Mouse (Mus musculus): Measurements from ENCODE around the gene Pkd1l3. TPM values are rescaled to one million over a fixed set of nuclear protein-coding genes. Genes with fewer than 3 reads are reported as not detected.

Gene Pkd1l3
- polyA plus RNA-seq, 1 experiment, result 0.03 TPM

- no peak overlapping the region for H3K4me3 ChIP-seq (ENCODE audit: low read depth, low read length)
- TF ChIP-seq POLR2A (IDR thresholded peaks at IDR 0.05; ENCODE audit: low read depth, low read length) (no peak), CTCF (IDR thresholded peaks at IDR 0.05; ENCODE audit: extremely low read depth, insufficient read length, insufficient replicate concordance, low read depth, low read length) (peak; percentile 18; the same call in 1 of the 2 replicates)
- H3K4me1 ChIP-seq (ENCODE audit: control insufficient read depth, insufficient read depth, insufficient read length, low read length), result no peaks in the 10 kb centered on the region
- H3K27me3 ChIP-seq (ENCODE audit: control insufficient read depth, insufficient read depth, low read length), result no peaks in the 10 kb centered on the region
- peaks cover 8% of the 10 kb centered on the region; the same call in 1 of the 2 replicates for H3K36me3 ChIP-seq (ENCODE audit: control insufficient read depth, insufficient read depth, low read length)
- 59% methylated on average over 6 of the region's 6 CpGs for WGBS
- H3K27ac ChIP-seq (ENCODE audit: insufficient read depth, low read depth, low read length), result no peak overlapping the region
Observed at GRCm38 (mm10) chr8:109593117-109593788, 21.1 kb upstream of the Pkd1l3 start.

GRCm38 (mm10) chr8:109595854-109596253 lies 18.5 kb upstream of the Pkd1l3 start:
- H3K27me3 ChIP-seq (ENCODE audit: control insufficient read depth, insufficient read depth, low read length), result no peaks in the 10 kb centered on the region
- H3K36me3 ChIP-seq (ENCODE audit: control insufficient read depth, insufficient read depth, low read length), result peaks cover 10% of the 10 kb centered on the region
- no peak overlapping the region for H3K4me3 ChIP-seq (ENCODE audit: low read depth, low read length)
- TF ChIP-seq CTCF (IDR thresholded peaks at IDR 0.05; ENCODE audit: extremely low read depth, insufficient read length, insufficient replicate concordance, low read depth, low read length) (peak; percentile 85; the same call in 1 of the 2 replicates), POLR2A (IDR thresholded peaks at IDR 0.05; ENCODE audit: low read depth, low read length) (no peak)
- 44% methylated on average over 8 of the region's 8 CpGs for WGBS
- H3K27ac ChIP-seq (ENCODE audit: insufficient read depth, low read depth, low read length), result no peak overlapping the region
- no peaks in the 10 kb centered on the region for H3K4me1 ChIP-seq (ENCODE audit: control insufficient read depth, insufficient read depth, insufficient read length, low read length)

GRCm38 (mm10) chr8:109606725-109607124 lies 7.6 kb upstream of the Pkd1l3 start:
- no peak overlapping the region for H3K4me3 ChIP-seq (ENCODE audit: low read depth, low read length)
- H3K27ac ChIP-seq (ENCODE audit: insufficient read depth, low read depth, low read length), result no peak overlapping the region
- H3K36me3 ChIP-seq (ENCODE audit: control insufficient read depth, insufficient read depth, low read length), result peaks cover 18% of the 10 kb centered on the region
- 79% methylated on average over 2 of the region's 2 CpGs for WGBS
- no peaks in the 10 kb centered on the region for H3K27me3 ChIP-seq (ENCODE audit: control insufficient read depth, insufficient read depth, low read length)
- no peak for TF ChIP-seq POLR2A (IDR thresholded peaks at IDR 0.05; ENCODE audit: low read depth, low read length)
- peaks cover 3% of the 10 kb centered on the region; the same call in 1 of the 2 replicates for H3K4me1 ChIP-seq (ENCODE audit: control insufficient read depth, insufficient read depth, insufficient read length, low read length)

- 9% methylated on average over 12 of the region's 12 CpGs for WGBS
- Histone ChIP-seq H3K4me3 (ENCODE audit: low read depth, low read length) (peak overlapping the region; percentile 86; the same call in 1 of the 2 replicates), H3K27ac (ENCODE audit: insufficient read depth, low read depth, low read length) (no peak overlapping the region), H3K36me3 (ENCODE audit: control insufficient read depth, insufficient read depth, low read length) (peaks cover 16% of the 10 kb centered on the region; the same call in 1 of the 2 replicates), H3K27me3 (ENCODE audit: control insufficient read depth, insufficient read depth, low read length) (no peaks in the 10 kb centered on the region), H3K4me1 (ENCODE audit: control insufficient read depth, insufficient read depth, insufficient read length, low read length) (peaks cover 3% of the 10 kb centered on the region; the same call in 1 of the 2 replicates)
- TF ChIP-seq POLR2A (IDR thresholded peaks at IDR 0.05; ENCODE audit: low read depth, low read length) (no peak), CTCF (IDR thresholded peaks at IDR 0.05; ENCODE audit: extremely low read depth, insufficient read length, insufficient replicate concordance, low read depth, low read length) (no peak)
Observed at GRCm38 (mm10) chr8:109607650-109608049, 6.7 kb upstream of the Pkd1l3 start.

GRCm38 (mm10) chr8:109608271-109609152 lies 5.8 kb upstream of the Pkd1l3 start, which contains the start of gene Dhodh:
TSS of gene Dhodh (minus strand) at chr8:109608673.
- Histone ChIP-seq H3K36me3 (ENCODE audit: control insufficient read depth, insufficient read depth, low read length) (peaks cover 11% of the 10 kb centered on the region; the same call in 1 of the 2 replicates), H3K27me3 (ENCODE audit: control insufficient read depth, insufficient read depth, low read length) (no peaks in the 10 kb centered on the region), H3K4me3 (ENCODE audit: low read depth, low read length) (peak within 1 kb of the TSS; percentile 86), H3K4me1 (ENCODE audit: control insufficient read depth, insufficient read depth, insufficient read length, low read length) (peaks cover 3% of the 10 kb centered on the region; the same call in 1 of the 2 replicates), H3K27ac (ENCODE audit: insufficient read depth, low read depth, low read length) (peak within 1 kb of the TSS; percentile 97)
- under 1% methylated on average over 42 of the region's 42 CpGs for WGBS
- TF ChIP-seq CTCF (IDR thresholded peaks at IDR 0.05; ENCODE audit: extremely low read depth, insufficient read length, insufficient replicate concordance, low read depth, low read length), result no peak
- peak; percentile 79 for TF ChIP-seq POLR2A (IDR thresholded peaks at IDR 0.05; ENCODE audit: low read depth, low read length)

- WGBS, result 2% methylated on average over 5 of the region's 5 CpGs
- H3K4me3 ChIP-seq (ENCODE audit: low read depth, low read length), result no peak overlapping the region; the same call in 1 of the 2 replicates
- TF ChIP-seq POLR2A (IDR thresholded peaks at IDR 0.05; ENCODE audit: low read depth, low read length) (no peak), CTCF (IDR thresholded peaks at IDR 0.05; ENCODE audit: extremely low read depth, insufficient read length, insufficient replicate concordance, low read depth, low read length) (no peak)
- no peaks in the 10 kb centered on the region for H3K27me3 ChIP-seq (ENCODE audit: control insufficient read depth, insufficient read depth, low read length)
- H3K4me1 ChIP-seq (ENCODE audit: control insufficient read depth, insufficient read depth, insufficient read length, low read length), result peaks cover 3% of the 10 kb centered on the region; the same call in 1 of the 2 replicates
- peak overlapping the region; percentile 20 for H3K27ac ChIP-seq (ENCODE audit: insufficient read depth, low read depth, low read length)
- 0 out of 2 replicates have a peak, but pooled peaks cover 6% of the 10 kb centered on the region for H3K36me3 ChIP-seq (ENCODE audit: control insufficient read depth, insufficient read depth, low read length)
Observed at GRCm38 (mm10) chr8:109609153-109609502, 5.2 kb upstream of the Pkd1l3 start.

GRCm38 (mm10) chr8:109615569-109615968 lies 1.3 kb downstream of the Pkd1l3 start:
- 85% methylated on average over 3 of the region's 3 CpGs for WGBS
- TF ChIP-seq POLR2A (IDR thresholded peaks at IDR 0.05; ENCODE audit: low read depth, low read length) (no peak), CTCF (IDR thresholded peaks at IDR 0.05; ENCODE audit: extremely low read depth, insufficient read length, insufficient replicate concordance, low read depth, low read length) (no peak)
- Histone ChIP-seq H3K27me3 (ENCODE audit: control insufficient read depth, insufficient read depth, low read length) (no peaks in the 10 kb centered on the region), H3K4me1 (ENCODE audit: control insufficient read depth, insufficient read depth, insufficient read length, low read length) (no peaks in the 10 kb centered on the region), H3K27ac (ENCODE audit: insufficient read depth, low read depth, low read length) (no peak overlapping the region), H3K4me3 (ENCODE audit: low read depth, low read length) (no peak overlapping the region), H3K36me3 (ENCODE audit: control insufficient read depth, insufficient read depth, low read length) (no peaks in the 10 kb centered on the region)

Measured in small intestine, adult 2 months (tissue).